Mouse (Mus musculus) layer of hippocampus, postnatal 36 days (tissue): ENCODE measurements at regions not wholly inside any gene's neighbourhood (a gene's known extent, or its start where the extent isn't known, plus 50 kb on each side); places are given as distances from the start of the nearest gene placed in this dataset.
A peak's percentile ranks its signal among the peaks of the same experiment; 100 is the strongest.

Experiments
- DNase-seq, 2 experiments: peaks; one replicate each; pipeline ENCODE4 v3.0.0; 2022

DNA sequence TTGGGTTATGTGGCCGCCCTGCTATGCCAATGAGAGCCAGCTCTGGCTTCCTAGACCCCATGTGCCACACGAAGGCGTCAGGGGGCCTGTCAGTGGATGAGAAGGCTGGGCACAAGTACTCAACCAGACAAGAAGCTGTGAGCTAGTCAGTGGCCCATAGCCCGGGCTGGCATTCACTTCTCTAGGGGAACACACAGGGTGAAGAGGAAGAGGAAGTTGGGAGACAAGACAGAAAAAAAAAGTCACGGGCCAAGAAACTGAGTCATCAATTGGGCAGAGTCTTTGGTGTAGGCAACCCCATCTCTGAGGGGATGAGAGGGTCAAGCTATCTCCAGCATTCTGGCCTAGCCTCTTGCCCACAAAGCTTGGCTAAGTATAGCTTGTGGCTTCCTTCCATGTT is 93.8 kb upstream of the Rybp start:
- DNase-seq, result no peak

DNA sequence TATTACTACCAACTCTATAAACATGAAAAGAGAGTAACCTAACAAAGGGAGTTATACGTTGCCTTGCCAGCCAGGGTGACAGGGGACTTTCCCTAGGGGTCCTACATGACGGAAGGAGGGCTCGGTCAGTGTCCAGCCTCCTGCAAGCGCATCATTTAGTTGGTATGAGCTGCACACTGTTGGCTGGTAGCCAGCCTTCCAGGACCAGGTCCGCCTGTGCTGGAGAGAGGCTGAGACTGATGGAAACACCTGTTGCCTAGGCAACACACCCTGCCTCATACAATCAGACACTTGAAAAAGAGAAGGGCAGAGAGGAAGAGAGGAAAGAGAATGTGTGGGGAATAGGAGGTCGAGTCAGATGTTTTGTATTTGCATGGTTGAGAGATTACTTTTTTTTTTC is 93.3 kb upstream of the Rybp start:
- DNase-seq, result no peak

GRCm38 (mm10) chr6:100379792-100380191 is 92.5 kb upstream of the Rybp start:
- no peak for DNase-seq

GRCm38 (mm10) chr6:100378533-100378874 is 91.2 kb upstream of the Rybp start:
- no peak for DNase-seq

GRCm38 (mm10) chr6:100377828-100378532 is 90.7 kb upstream of the Rybp start:
- no peak for DNase-seq

- no peak for DNase-seq
These were observed 89.4 kb upstream of the Rybp start for GRCm38 (mm10) chr6:100376656-100377055.

GRCm38 (mm10) chr6:100370828-100371227 is 83.5 kb upstream of the Rybp start:
- no peak for DNase-seq

DNA sequence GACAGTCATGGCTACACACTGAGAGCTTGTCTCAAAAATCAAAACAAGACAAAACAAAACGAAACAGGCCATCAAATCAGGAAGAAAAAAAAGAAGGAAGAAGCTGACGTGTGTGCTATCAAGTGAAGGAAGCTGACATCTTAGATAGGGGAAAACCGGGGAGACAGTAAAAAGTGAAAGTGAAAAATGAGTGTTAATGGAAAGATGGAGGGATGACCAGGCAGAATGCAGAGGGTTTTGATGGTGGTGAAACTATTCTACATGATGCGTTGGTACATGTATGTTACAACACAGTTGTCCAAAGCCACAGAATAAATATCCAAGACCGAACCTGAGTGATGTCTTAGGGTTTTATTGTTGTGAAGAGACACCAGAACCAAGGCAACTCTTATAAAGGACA is 83.1 kb upstream of the Rybp start:
- DNase-seq, result no peak

- DNase-seq, result no peak
These were observed 78.9 kb upstream of the Rybp start for GRCm38 (mm10) chr6:100366231-100366630.

DNA sequence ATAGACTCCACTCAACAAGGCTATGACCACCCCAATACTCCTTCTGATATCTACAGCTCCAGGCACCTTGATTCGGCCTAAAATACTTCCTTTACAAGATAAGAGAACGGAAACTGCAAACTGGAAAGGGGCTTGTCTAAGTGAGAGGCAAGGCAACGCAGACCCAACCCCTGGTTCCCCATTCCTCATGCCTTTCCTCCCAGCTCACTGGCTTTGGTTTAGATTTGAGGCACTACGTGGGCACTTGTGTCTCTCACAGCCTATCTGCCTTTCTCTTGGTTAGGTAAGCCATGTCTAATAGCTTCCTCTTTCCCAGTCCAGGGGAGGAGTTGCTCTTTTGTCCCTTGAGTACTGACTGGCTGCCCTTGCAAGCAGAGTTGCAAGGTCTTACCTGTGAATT is 78.5 kb upstream of the Rybp start:
- no peak for DNase-seq

DNA sequence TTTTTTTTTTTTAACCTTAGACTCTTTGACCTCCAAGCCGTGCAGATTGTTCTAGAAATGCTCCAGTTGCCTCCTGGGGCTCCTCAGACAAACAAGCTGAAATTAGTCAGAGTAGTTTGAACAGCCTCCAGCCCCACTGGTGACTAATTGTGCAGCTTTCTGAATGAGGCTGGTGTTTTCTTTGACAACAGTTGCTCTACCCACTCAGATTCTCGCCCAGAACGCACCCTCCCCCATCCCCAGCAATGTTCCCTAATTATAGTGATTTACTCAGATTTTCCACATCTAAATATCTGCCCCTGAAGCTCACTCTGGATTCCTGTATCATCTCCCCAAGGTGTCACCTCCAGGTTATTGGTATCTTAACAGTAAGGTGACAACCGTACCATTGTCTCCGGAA is 76.4 kb upstream of the Rybp start:
- DNase-seq, result peak; percentile 68 to 76

GRCm38 (mm10) chr6:100356617-100357399 is 69.5 kb upstream of the Rybp start:
- no peak for DNase-seq

- DNase-seq, result no peak
These were observed 68.6 kb upstream of the Rybp start for GRCm38 (mm10) chr6:100355858-100356257.

GRCm38 (mm10) chr6:100347481-100347880 is 60.2 kb upstream of the Rybp start:
- no peak for DNase-seq

DNA sequence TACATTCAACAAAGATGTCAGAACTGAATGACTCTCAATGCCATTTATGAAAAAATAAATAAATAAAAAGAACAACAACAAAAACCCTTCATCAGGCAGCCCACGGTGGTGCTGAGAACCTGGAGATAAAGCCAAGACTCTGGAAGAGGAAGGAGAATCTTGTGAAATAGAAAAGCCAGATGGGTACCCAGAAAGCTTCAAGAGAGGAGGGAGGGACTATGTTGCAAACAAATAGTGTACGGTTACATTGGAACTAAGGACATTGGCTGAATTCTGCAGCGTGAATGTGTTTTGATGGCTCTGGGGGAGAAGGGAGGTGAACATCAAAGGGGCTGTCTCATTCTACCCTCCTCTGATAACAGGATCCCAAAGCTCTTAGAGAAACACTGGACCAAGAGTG is 57.8 kb upstream of the Rybp start:
- no peak for DNase-seq

GRCm38 (mm10) chr6:100341305-100342290 is 54.3 kb upstream of the Rybp start:
- DNase-seq, result no peak

DNA sequence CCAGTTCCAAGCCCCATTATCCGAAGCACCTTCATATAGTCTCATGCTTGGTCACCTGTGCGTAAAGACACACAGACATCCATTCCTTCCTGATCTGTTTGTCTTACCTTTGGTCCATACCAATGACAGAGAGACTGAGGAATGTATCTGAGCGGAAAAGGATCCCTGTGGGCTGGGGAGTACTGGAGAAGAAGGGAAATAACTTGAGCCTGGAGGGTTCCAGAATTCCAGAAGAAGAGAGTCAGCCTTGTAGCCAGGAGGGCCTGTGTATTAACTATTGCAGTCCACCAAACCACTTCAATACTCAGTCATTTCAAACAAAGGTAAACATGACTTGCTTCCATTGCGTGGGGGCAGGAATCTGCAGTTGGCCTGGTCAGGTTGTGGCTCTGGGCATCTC is 51.0 kb upstream of the Rybp start:
- no peak for DNase-seq
